Mouse (Mus musculus): ENCODE results near the gene Arl5b.

Arl5b gene

DNA sequence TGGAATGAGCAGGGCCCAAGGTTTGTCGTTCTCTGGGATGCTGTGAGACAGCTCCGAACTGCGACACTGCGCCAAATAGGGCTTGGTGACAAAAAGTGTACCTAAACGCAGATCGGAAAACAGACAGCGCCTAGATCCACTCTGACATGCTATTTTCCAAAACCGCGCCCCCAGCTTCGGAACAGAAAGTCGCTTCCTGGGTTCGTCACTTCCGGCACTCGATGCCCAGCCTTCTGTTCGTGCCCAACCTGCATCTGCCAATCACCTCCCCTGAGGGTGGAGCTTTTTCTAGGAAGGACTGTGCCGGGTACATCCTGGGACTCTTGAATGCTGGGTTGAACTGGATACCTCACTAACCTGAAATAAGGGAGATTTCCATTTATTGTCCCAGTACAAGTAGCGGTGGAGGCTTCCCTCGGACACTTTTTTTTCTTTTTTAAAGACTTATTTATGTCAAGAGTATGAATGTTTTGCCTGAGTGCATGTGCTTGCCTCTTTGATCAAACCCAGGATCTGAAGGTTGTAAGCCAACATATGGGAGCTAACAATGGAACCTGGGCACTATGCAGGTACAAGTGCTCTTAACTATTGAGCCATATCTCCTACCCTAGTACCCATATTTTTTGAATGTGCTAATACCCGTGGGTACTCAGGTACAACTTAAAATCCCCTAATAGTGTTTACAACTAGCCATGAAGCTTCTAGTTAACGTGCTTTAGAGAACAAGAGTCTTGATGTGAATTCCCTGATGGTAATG, at the start of gene Arl5b:
Gene Arl5b (plus strand): TSS at position 279 of the 757 bp plus-strand sequence.
- peak; percentile 87 for DNase-seq

DNA sequence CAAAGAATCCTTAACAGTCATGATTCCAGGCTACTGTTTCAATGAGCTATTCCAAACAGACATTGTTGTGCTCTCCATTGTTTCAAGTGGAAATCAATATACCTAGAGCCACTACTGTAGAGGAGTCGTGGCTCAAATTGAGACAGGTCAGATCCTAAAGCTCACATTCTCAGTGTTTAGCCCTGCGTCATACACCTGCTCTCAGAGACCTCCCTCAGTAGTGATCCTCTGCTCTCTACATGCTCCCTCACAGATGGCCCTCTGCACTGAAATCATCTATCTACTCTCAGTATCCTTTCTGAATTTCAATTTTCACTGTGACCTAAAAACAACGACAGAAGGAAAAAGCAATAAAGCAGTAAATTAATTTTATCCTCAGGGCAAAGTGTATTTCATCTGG, 41.7 kb upstream of the Arl5b start:
- no peak for DNase-seq

DNA sequence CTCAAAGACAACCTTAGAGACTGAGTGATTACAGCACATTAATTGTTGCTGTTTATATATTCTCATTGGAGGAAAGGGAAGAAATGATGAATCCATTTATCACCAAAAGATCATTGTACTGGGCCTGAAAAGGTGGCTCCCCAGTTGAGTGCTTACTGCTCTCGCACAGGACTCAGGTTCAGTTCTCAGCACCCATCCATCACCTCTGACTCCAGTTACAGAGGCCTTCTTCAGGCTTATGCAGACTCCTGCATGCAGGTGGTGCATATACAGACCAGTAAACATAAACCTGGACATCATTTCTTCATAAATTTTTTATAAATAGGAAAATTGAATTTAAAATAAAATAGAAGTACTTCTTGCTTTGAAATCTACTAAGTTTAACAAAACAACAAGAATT, 41.1 kb upstream of the Arl5b start:
- DNase-seq: no peak

DNA sequence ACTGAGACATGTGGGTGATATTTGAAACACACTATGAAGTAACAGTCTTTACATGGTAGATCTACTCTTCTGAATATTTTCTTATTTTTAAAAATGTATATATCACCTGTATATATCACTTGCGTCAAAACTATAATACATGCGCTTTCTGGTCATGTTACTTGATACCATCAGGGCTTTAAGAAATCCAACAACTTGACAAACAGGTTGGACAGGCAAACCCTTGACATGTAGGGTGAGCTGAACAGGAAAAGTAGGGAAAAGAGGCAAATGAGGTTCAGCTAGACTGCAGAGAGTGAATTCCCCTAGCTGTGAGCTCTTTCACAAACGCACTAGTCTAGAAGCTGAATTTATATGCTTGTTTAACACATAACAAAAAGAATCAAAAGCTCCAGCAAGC, 22.4 kb upstream of the Arl5b start:
- no peak for DNase-seq

DNA sequence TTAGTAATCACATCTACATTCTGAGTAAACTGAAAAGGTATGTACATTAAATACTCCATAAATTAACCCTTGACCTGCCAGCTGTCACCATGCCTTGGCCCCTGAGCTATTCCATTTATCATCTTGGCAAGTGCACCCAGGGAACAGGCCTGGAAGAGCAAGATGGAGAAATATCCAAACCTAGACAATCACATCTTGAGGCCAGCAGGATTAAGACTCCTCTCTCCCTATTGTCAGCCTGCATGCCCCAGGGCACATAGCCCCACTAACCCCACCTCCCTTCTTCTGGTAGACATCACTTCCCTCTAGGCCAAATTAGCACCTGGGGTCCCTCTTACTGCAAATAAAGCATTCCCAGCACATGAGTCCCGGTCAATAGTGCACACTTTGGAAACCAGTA, 21.4 kb upstream of the Arl5b start:
- DNase-seq: no peak

DNA sequence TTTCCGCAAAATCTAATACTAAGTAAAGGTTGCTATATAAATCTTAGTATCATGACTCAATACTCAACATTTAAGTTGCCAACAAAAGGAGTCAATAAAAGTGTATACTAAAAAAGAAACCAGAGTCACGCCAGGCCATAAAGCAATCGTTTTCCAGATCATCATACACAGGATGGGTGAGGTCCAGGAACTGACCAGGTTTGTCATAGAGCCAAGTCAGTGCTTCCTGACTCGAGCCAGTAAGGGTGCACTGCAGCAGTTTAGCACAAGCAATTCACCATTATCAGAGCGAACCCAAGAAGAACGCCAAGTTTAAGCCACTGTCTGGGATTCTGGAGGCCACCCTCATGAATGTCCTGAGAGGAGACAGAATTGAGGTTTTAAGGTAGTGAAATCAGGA, 10.5 kb upstream of the Arl5b start:
- no peak for DNase-seq

DNA sequence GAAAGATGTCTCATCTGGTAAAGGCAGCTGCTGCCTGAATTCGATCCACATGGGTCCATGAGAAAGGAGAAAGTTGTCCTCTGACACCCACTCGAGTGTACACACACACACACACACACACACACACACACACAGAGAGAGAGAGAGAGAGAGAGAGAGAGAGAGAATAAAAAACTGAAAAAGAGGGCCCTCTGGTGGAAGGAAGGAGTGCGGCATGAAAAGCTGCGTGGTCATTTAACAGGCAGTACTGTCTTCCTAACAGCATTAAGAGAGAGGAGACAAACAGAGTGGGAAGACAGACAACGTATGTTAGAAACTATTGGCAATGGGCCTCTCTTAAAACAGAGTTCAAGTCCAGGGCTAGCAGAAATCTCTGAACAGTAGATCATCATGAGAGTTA, 8.9 kb upstream of the Arl5b start:
- peak; percentile 70 for DNase-seq

DNA sequence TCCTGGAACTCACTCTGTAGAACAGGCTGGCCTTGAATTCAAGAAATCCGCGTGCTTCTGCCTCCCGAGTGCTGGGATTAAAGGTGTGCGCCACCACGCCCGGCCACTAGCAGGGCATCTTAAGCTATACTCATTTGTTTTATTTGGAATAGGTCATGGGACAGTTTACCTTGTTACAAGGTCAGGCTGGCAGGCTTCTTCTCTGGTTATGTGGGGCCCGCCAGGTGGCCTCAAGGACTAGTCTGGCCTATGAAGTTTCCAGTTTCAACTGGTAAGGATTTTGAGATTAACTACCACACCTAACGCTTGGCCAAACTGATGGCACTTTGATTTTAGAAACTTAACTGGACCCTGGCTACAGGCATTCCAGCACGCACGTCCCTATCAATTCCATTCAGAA, 5.3 kb downstream of the Arl5b start:
- no peak for DNase-seq

DNA sequence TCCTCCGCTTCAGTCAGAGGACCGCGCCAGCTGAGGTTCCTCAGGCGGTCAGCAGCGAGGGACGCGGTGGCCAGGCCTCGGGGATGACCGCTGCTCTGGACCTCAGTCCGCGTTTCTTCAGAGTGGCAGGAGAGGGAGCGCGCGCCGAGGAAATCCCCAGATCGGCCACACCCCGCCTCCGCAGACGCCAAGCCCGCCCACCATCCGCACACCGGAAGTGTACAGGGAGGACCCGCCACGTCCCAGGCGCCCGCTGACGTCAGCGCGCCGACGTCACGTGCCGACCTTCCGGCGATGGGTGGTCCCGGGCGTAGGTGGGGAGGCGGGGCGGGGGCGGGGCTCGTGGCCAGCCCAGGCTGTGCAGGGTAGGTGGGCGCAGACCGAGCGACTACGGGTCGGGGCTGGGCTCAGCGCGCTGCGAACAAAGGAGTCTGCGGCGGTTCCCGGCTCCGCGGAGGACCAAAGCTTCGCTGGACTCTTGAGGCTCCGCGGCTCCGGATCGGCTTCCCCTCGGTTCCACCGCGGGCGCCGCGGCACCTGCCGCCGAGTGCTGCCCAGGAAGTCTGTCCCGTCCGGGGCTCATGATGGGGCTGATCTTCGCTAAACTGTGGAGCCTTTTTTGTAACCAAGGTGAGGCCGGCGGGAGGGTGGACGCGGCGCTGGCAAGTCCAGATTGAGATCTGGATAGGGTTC, 5.9 kb downstream of the Arl5b start, which contains the start of gene Nsun6:
Gene Nsun6 (minus strand): TSS at position 125 of the 693 bp plus-strand sequence.
- DNase-seq: peak; percentile 97

DNA sequence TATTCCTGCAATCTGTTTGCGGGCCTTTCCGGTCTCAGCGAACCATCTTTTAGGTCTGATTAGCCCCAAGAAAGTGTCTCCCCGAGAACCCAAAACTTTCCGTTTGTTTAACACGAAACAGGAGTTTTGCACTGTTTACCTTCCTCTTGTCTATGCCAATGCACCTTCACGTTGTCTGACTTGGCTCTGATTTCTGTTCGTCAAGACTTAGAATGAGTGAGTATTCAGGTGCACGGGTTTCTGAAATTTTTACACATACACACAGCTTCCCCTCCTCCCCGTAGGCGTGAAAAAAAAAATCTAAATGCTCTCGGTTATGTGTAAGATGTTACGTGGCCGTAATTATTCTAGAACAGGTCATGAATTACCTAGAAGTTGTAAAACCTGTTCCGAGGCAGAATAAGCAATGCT, 6.6 kb downstream of the Arl5b start:
- DNase-seq: no peak

DNA sequence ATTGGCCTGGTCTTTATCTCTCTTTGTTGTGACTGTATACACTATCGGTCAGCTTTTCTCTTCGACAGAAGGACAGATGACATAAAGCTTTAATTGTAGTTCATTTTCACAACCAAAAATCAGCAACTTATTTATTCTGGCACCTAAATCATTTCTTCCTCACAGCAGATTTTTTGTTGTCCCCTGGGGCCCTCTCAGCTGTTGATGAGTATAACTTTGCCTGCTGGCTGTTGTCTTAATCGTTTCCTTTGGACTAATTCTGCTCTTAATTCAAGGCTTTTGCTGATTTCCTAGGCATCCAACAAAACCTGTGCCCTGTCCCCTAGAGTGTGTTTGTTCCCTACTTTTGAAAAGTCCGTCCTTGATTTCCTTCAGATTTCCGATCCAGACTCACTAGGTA, 9.0 kb downstream of the Arl5b start:
- DNase-seq: no peak

DNA sequence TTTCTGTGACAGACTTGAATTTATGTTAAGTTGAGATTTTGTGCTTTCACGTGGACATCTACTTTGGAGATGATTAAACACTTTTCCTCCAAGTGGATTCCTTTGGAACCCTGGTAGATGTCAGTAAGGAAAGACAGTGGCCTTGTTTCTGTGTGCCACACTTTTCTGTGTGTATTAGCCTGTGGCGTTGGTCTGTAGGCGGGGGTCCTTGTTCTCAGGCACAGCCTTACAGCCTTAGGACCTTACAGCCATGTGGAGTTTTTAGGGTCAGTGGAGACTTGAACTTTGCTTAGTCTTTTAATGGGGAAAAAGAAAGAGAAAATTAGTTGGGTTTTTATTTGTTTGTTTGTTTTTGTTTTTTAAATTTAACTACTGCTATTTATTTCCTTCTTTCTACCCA, 11.7 kb downstream of the Arl5b start:
- no peak for DNase-seq

DNA sequence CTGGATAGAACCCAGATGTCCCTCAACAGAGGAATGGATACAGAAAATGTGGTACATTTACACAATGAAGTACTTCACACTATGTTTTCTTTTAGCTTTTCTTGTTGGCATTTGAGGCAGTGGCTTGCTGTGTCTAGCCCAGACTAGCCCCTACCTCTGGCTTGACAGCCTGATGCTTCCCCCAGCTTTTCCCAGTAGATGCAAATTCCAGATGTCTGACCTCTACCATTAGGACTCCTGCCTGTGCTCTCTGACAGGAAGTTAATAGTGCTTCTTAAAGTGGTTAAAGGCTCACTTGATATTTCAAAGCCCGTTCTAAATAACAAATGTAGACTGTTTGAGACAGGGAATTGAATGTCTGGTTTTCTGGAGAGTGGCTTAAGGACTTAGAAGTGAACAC, 14.6 kb downstream of the Arl5b start:
- DNase-seq: no peak

DNA sequence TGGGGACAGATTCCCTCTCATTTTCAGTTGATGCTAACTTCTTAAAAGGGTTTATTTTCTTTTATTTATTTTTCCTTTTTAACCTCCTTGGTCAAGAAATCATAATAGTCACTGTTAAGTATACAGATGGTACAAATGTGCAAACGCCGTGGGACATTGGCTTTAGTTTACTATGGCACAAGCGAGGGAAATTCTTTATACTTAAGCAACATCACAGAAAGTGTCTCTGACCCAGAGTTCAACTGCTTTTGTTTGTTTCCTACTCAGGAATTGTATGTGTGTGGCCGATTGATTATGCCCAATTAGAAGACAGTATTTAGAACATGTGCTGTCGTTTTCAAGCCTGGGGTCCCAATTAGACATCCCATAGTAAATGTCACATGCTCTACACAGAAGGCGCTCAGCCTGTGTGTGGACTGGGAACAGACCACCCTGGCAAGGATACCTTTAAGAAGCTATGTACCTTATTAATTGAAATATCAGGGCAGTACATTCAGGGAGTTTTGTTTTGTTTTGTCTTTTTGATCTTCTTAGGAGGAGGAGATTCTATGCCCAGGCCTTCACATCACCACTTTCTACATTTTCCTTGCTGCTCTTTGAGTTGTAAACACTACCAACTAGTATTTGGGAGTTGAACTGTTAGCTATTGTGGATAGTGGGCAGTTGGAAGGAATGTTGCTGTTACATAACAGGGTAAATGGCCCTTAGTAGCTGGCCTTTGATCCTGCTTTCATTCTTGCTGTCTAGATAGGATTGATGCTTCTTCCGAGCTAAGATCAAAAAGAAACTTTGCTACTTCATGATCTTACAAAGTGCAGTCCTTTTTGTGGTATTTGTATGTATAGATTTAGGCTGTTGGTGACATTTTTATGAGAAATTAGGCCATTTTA, 15.4 kb downstream of the Arl5b start:
- no peak for DNase-seq

DNA sequence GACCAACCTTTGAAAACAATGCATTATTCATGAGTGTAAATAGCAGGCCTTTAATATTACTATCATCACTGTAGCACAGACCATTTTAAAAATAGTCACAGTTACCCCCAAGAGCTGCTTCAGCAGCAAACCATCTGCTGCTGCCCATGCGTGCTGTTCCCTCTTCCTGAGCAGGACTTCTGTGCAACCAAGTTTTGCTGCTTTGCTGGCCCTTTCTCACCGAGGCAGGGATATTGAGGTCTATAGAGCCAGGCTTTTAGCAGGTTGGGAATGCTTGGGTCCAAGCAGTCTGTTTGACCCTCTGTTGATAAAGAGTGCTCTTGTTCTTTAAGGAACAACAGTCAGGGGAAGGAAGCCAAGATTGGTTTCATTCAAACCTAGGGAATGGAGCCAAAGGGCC, 16.3 kb downstream of the Arl5b start:
- no peak for DNase-seq

DNA sequence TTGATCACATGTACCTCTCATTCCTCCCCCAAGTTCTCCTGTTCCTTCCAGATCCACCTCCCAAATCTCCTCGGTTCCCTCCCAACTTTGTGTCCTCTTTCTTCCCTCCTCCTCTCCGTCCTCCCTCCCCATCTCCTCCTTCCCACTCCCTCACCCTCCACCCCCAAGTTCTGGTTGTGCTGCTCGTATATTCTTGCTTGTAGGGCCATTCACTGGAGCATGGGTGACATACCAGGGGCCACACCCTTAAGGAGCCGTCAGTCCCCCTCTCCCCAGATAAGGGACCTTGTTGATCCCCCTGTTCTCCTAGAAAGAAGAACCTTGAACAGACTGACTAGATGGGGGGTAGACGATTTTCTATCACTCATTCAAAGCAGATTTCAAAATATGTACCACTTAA, 17.9 kb downstream of the Arl5b start:
- DNase-seq: no peak

DNA sequence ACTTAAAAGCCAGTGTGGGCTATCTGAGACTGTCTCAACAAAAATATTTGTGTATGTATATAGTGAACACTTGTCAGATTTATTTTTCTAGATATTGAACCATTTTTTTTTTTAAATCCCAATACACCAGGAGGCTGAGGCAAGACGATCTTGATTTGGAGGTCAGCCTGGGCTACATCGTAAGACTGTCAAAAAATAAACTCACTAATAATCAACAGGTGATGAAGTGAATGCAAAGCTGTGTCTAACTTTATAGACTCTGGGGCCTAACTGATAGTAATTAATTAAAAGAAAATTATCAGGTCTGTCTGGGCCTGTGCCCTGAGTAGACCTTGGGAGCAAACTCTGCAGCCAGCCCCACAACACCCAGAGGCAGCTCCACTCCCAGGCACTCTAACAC, 34.5 kb downstream of the Arl5b start:
- no peak for DNase-seq

DNA sequence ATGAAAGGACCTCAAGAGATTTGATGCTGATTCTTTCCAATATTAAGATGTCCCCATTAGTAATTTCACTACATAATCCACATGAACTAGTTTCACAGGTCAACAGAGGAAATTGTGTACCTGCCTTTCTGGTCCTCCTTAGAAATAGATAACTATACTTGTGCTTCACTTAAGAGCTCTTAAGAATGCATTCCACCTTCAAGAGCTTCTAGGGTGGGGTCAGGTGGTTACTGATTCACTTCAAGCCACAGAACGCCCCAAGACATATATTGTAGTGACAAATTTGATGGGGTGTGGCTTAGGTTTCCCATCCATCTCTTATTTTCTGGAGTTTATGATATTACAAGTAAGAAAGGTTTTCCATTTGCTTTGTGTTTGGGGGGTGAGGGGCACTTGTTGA, 38.1 kb downstream of the Arl5b start:
- no peak for DNase-seq

DNA sequence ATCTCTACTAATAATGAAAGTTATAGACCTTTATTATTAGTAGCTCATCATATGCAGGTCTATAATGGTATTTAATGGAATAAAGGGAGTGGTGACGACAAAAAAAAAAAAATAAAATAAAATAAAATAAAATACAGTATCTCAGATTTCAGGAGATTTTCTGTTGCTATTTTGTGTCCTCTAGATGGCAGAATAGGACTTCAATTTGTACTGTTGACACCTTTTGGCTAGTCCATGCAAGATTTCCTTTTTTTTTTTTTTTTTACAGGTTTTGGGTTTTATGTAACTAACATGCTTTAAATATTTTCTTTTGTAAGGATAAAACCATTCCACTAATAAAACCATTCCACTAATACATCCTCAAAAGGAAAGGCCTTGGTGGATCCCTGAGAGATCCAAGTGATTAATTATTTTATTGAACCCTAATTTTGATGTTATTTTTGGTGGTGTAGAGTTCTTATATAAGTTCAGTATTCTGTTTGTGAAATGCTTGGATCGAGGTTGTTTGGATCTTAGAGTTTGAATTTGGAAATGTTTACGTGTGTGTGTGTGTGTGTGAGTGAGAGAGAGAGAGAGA, 47.4 kb downstream of the Arl5b start:
- DNase-seq: no peak

DNA sequence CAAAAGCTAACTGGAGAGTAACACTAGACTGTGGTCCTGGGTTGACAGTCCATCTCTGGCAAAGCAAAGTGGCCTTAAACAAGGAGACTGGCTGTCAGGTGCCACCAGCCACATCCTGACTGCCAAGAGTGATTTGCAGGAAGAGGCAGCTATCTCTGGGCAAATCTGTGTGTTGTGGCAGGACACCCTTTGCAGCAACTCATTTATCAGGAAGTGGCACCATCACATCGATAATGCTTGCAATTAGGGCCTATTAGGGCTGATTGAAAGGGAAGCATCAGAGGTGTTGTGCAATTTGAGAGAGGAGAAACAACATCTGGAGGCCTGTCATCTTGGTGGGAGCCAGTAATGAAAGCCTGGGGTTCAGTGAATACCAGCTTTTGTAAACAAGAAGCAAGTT, 55.2 kb downstream of the Arl5b start:
- no peak for DNase-seq

DNA sequence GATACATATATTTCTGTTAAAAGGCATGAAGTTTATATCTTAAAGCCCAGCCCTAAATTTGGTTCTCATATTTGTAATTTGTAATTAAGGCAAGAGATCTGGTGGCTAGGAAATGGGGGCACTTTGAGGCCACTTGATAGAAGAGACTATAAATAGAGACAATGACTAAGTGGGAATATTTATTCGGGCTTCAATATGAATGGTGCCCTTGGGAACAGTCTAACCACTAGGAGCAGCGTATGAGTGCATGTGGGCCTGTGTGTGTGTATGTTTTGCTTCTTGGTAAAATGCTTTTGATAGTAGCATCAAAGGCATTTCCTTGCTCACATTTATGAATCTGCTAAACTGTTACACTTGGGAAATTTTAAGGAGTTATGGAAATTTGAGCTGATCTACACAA, 62.1 kb downstream of the Arl5b start:
- no peak for DNase-seq

DNA sequence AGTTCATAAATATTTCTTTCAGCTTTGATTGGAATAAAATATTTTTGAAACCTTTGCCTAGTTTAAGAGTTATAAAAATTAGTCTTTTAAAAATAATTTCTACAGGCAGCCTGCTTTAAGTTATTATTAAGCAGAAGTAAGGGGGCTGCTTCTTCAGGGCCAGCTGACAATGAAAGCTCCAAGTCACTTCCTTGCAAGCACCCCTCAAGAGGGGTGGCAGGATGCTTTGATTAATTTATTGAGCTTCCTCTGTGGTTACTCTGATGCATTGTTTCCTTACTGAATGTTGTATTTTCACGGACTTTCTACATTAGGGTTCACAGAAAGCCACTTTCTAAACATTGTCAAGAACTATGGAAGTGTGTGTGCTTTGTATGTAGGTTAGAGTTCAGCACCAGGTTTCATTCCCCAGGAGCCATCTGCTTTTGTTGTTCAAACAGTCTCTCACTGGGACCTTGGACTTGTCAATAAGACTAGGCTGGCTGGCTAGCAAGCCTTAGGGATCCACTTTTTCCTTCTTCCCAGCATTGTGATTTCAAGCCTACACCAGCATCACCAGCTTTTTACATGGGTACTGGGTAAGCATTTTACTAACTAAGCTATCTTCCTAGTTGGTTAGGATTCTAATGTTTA, 62.7 kb downstream of the Arl5b start:
- DNase-seq: no peak

DNA sequence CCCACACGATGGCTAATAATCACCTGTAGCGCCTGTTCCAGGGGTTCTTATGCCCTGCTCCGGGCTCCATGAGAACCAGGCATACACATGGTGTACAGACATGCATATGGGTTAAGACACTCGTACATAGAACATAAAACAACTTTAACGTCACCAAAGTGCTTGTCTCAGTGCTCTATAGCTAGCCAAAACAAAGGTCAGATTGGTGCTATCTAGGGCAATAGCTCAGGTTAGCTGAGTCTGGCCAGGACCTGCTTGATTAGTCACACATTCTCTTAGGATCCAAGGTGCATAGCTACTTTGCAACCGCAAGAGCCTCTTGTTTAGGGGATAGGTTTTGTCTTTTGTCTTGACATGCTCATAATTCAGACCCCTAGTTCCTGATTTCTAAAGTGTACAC, 63.5 kb downstream of the Arl5b start:
- DNase-seq: no peak
